ENCODE assay signal across 28 mouse cellular contexts in the genomic region with DNA sequence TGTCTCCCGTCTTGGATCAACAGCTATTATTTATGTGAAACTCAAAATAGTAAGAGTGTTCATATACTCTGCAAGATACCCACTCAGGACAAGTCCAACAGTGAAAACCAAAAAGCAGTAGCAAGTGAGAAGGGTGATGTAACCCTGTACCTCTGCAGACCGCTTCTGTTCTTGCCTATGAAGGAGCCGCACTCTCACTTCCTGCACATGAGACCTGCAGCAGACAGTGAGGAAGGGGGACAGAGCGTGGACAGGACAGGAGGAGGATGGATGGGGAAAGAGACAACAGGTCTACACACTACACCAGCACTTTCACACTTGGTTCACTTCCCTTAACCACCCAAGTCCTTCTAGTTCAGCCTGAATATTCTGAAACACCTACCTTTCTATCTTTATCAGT.
"Had no signal": no experiment of that assay in that cellular context is flagged by ENCODE, and none has a peak within 500 bp of the region (broad histone marks: within the 10 kb centered on the region; RNA-seq: fewer than 3 reads in every experiment).

No protein-coding gene starts in this region.

- H3K27me3 ChIP-seq: embryonic facial prominence, embryonic 12.5 days; embryonic facial prominence, embryonic 13.5 days; embryonic facial prominence, embryonic 15.5 days; forebrain, embryonic 12.5 days; forebrain, embryonic 13.5 days; forebrain, embryonic 15.5 days had no signal

- H3K4me3 ChIP-seq: embryonic facial prominence, embryonic 10.5 days; embryonic facial prominence, embryonic 12.5 days; embryonic facial prominence, embryonic 13.5 days; embryonic facial prominence, embryonic 15.5 days; erythroblast, embryonic 14.5 days; forebrain, embryonic 10.5 days; forebrain, embryonic 12.5 days; forebrain, embryonic 13.5 days; forebrain, embryonic 15.5 days; gastrocnemius, adult 2 months had no signal

- H3K27ac ChIP-seq: embryonic facial prominence, embryonic 10.5 days; embryonic facial prominence, embryonic 12.5 days; embryonic facial prominence, embryonic 13.5 days; embryonic facial prominence, embryonic 15.5 days; forebrain, embryonic 10.5 days; forebrain, embryonic 12.5 days; forebrain, embryonic 13.5 days; forebrain, embryonic 15.5 days; gastrocnemius, adult 2 months had no signal

- H3K4me1 ChIP-seq: embryonic facial prominence, embryonic 10.5 days; embryonic facial prominence, embryonic 12.5 days; embryonic facial prominence, embryonic 13.5 days; embryonic facial prominence, embryonic 15.5 days; forebrain, embryonic 10.5 days; forebrain, embryonic 12.5 days; forebrain, embryonic 13.5 days; forebrain, embryonic 15.5 days had no signal

- H3K9ac ChIP-seq: embryonic facial prominence, embryonic 12.5 days; embryonic facial prominence, embryonic 13.5 days; embryonic facial prominence, embryonic 15.5 days; forebrain, embryonic 12.5 days; forebrain, embryonic 13.5 days; forebrain, embryonic 15.5 days; forebrain, postnatal 0 days had no signal

- H3K4me2 ChIP-seq: embryonic facial prominence, embryonic 12.5 days; embryonic facial prominence, embryonic 13.5 days; embryonic facial prominence, embryonic 15.5 days; forebrain, embryonic 12.5 days; forebrain, embryonic 13.5 days; forebrain, embryonic 15.5 days had no signal

- DNase-seq: cerebellum, adult 18-20 months; cerebellum, adult 2 months; cerebellum, adult 8-10 months; cerebellum, adult 9-10 months; cerebellum, adult 9-11 months; cerebellum, postnatal 10 days; cerebellum, postnatal 14 days; cerebellum, postnatal 25 days; cerebellum, postnatal 36 days; embryo, embryonic 11 days; forebrain, postnatal 0 days; gastrocnemius, adult 2 months; gastrocnemius, postnatal 10 days; gastrocnemius, postnatal 14 days; gastrocnemius, postnatal 25 days; gastrocnemius, postnatal 36 days; heart, adult 18-20 months had no signal

- ATAC-seq: forebrain, embryonic 13.5 days; forebrain, embryonic 14.5 days; forebrain, embryonic 15.5 days; forebrain, embryonic 16.5 days; forebrain, postnatal 0 days had no signal

- H3K9me3 ChIP-seq: embryonic facial prominence, embryonic 10.5 days; embryonic facial prominence, embryonic 12.5 days; embryonic facial prominence, embryonic 13.5 days; embryonic facial prominence, embryonic 15.5 days; forebrain, embryonic 10.5 days; forebrain, embryonic 12.5 days; forebrain, embryonic 13.5 days; forebrain, embryonic 15.5 days had no signal
